Mouse (Mus musculus): ENCODE results near the gene Rps15a.

Gene Rps15a

DNA sequence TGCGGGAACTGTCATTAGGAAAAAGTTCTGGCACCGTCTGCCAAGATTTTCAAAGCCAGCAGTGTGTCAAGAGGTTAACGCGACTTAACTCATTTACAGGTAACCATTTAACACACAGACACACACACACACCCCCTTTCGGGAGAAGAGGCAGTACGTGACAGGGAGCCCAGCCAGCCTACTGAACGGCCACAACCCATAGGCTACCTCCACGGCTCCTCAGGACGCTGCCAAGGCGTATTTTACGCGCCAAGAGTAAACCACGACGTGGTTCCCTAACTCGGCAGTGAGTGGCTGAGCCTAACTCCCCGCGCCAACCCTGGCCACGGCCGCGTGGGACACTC lies 483 bp downstream of the Rps15a start:
- no peak for DNase-seq (ENCODE audit: low spot score)

DNA sequence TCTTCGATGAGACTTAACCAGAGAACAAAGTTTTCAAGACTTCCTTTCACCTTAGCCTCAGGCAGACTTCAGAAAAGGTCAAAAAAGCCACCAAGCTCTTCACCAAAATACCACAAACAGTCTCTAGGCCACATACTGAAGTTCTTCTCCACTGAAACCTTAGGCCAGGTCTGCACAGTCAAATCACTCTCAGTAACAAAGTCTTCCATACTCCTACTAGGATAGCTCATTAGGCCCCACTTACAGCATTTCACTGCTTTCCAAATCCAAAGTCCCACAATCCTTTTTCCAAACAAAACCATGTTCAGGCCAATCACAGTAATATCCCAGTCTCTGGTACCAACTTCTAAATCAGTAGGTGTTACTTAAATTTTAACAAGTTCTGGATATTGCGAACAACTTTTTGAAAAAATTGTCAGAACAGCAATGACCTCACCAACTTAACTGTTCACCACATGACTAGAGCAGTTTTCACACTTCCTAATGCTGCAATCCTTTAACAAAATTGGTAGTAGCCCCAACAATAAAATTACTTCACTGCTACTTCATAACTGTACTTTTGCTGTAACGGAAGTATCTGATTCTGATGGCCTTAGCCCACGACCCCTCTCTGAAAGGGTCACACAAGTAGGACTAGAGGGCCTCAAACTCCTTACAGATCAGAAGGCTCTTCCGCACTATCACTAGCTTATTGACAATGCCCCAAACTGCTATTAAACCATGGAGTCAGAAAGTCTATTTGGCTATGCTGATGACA lies 2.3 kb downstream of the Rps15a start:
- DNase-seq (ENCODE audit: low spot score), result no peak

DNA sequence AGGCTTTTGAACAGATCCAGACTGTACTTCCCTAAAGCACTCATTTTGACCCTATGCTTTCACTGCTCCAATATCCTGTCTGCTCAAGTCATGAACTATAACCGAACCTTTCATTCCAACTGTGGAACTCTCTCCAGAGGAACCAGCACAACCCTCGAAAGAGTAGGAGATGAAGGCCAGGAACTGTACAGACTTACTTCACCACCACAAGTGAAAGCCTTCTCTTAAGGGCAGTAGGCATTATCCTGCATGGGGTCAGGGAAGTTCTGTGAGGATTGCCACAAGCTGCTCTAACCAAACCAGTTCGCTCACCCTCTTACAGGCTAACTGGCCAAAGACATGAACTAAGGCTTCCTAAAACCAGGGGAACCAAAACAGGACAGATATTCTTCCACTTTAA lies 4.9 kb downstream of the Rps15a start:
- DNase-seq (ENCODE audit: low spot score), result no peak

DNA sequence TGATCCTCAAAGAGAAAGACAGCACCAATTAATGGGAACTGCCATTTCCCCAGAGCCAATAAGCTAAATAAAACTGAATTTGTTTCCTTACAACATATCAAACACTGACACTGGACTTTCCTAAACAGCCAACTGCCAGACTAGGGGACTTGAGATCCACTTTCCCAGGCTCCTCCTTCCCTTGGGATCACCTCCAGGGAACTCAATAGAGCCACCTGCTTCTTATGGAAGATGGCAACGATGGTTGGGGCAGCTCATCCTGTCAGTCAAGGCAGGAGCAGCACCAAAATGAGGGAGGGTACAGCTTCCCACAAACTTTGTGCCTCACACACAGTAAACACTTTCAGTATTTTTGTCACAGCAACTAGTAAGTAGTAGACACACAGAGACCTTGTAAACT lies 8.3 kb downstream of the Rps15a start:
- no peak for DNase-seq (ENCODE audit: low spot score)

DNA sequence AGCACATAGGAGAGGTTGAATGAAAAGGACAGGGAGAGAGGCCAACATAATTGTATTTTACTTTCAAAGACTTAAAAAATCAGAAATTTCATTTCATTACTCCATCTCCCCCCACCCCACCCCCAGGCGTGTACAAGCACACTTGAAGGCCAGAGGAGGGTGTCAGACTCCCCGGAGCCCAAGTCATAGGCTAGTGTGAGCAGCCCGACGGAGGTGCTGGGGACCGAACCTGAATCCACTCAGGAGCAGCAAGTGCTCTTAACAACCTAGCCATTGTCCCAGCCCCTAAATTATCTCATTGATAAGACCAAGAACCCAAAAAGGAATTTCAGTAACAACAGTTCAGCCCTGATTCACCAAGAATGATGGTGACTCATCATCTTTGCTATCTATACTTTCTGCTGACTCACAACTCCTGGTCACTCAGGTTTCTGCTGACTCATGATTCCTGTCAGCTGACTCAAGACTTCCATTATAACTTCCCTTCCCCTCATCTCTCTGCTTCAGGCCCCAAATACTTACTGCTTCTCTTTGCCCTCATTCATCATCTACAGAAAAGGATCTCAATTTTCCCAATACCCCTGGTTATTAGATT lies 11.4 kb downstream of the Rps15a start:
- no peak for DNase-seq (ENCODE audit: low spot score)

DNA sequence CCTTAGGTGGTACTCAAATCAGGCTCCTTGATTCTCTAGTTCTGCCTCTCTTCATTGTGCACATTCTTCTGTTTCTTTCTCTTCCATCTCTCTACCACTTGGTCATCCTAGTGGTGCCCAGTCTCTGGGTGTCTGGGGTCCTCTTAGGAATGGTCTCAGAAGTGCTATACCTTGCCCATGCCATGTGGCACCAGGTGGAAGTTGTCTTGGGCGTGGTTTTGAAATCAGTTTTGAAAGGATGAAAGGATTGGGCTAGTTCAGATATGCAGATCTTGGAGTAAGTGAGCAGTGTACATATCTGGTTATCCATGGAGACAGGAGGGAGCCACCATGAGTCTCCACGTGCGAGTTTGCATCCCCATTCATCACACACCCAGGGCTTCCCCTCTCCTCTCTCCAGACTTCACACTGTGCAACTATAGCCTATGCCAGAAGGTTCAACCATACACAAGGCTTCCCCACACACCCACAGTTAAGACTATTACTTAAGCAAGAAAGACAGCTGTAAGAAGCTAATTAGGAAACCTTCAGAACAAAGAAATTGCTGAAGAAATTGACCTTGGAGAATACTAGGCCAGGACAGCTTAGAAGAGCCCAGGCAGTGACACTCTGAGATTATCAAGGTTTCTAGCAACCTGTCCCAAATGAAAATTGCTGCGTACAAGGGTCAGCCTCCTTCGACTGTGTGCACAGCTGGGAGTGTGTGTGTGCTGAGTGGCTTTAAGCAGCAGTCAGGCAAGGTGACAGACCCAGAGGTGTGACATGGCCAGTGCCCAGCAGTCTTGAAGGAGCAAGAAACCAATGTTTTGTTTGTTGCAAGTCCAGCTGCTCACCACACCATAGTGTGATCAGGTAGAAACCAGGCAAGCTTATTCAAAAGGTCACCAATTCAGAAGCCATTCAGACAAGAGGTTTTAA lies 12.3 kb downstream of the Rps15a start:
- DNase-seq (ENCODE audit: low spot score), result no peak

DNA sequence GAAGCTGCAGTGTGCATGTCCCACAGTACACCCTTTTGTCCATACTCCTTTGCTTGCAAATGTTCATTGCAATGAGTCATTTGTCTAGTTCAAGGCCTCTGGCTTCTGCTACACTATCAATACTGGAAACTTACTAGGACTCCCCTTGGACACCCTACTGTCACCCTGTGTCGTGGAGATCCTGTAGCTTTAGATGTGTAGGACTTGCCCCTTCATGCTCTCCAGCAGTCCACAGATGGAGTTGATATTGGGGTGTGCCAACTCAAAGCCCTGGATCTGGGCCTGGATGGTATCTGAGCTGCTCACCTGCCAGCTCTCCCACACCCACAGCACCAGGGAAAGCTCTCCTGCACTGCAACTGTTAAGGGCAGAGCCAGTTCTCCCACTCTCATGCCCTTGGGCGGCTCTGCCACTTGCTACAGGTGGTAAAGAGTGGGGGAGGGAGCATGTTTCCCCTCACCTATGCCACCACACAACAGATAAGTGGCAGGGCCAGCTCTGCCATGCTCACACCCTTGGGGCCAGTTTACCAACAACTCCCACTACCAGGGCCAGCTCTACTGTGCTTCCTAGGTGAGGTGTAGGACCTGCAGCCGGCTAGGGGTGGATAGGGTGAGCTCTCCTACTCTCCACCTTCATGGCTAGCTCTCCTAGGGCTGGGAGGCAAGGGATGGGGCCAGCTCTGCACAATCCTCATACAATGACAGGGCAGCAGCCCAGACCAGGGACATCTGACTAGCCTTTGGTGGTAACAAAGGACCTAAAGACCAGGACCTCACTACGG lies 13.1 kb downstream of the Rps15a start:
- no peak for DNase-seq (ENCODE audit: low spot score)

DNA sequence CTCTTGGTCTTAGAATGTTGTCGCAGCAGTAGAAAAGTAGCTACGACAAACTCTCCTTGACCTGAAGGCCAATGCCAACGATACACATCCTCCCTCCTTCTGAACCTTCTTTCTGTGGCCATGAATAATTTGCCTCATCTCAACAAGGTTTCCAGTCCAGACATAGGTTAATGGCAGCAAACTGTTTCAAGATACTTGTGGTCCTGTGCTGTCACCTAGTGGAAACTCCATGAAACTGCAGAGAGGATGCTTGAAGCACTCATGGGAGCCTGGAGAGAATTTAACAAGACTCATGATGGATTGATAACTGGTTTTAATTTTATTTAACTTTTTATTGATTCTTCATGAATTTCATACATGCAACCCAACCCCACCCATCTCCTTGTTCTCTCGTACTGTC lies 13.8 kb downstream of the Rps15a start:
- DNase-seq (ENCODE audit: low spot score), result peak; percentile 39

DNA sequence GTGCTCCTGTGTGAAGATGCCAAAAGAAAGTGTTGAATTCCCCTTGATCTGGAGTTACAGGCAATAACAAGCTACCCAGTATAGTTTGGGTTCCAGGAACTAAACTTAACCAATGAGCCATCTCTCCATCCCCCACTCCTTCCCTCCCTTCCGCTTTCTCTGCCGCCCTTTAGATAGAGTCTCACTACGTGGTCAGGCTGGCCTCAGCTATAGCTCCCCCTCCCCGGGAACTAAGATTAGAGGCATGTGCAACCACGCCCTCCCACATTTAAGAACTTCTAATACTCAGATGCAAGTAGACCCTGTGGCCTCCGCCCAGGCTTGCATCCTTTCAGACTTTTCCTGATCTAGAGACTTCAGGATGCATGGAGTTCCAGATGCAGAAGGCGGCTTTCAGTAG lies 18.4 kb downstream of the Rps15a start:
- DNase-seq (ENCODE audit: low spot score), result no peak

DNA sequence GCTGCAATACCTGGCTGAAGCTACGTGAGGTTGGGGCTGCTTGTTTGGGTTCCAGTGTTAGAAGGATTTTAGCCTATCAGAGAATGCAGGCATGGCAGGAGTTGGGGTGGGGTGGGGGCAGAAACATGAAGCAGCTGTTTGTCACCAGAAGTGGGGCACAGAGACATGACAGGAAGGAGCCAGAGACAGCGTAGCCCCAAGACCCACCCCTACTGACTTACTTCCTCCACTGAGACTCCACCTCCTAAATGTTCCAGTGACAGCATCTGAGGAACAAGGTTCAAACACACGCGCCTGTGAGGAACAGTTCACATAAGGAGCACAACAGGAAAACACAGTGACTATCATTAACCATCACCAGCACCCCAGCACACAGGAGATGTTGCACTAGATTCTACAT lies 36.0 kb downstream of the Rps15a start:
- DNase-seq (ENCODE audit: low spot score), result peak; percentile 1

DNA sequence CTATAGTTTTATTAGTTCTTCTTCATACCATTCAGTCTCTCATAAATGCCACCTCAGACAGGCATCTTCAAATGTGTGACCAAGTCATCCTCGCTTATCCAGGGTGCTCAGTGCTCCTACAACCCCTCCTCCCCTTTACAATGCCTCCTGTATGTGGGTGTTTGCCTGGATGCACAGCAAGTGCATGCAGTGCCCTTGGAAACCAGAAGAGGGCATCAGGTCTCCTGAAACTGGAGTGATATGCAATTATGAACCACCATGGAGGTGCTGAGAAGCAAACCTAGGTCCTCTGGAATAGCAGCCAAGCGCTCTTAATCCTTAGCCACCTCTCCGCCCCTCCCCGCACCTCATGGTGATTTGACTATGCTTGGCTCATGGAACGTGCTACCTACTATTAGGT lies 36.9 kb downstream of the Rps15a start:
- DNase-seq (ENCODE audit: low spot score), result no peak

DNA sequence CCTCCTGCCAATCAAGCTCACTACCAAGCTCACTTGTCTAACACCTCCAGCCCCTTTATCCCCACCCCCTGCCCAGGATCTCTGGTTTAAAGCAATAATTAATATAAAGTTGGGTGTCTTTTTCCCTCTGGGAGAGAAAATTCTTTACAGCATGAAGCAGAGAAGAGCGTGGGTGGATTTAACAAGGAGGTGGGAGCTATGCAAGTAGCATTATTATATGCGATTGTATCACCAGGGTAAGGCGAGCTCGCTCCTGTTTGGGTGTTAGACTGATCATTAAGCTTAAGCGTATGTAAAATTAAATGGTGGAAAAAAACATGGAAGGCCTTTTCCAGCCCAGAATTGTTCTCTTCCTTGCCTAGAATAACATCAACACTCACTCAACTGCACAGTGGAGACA lies 48.7 kb downstream of the Rps15a start:
- DNase-seq (ENCODE audit: low spot score), result no peak

DNA sequence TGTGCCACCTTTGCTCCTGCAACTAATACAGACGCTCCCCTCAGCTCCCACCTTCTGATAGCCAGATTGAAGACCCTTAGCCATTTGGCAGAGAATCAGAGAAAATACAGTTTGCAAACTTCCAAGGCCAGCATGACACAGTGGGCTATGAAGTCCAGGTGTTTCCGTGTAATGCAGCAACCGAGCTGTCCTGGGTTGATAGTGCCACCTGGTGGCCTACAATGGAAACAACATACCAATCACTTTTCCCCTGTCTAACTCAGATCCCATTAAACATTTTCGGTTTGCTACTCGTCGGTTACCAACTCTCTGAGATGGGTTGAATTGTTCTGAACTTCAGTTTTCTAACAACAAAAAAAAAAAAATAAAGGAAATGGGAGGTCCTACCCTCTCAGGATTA lies 59.7 kb downstream of the Rps15a start:
- no peak for DNase-seq (ENCODE audit: low spot score)
